Mouse (Mus musculus): Measurements from ENCODE around the gene Grb14. TPM values are rescaled to one million over a fixed set of nuclear protein-coding genes. Genes with fewer than 3 reads are reported as not detected.

The Grb14 gene
- polyA plus RNA-seq, 1 experiment = 108 TPM

DNA sequence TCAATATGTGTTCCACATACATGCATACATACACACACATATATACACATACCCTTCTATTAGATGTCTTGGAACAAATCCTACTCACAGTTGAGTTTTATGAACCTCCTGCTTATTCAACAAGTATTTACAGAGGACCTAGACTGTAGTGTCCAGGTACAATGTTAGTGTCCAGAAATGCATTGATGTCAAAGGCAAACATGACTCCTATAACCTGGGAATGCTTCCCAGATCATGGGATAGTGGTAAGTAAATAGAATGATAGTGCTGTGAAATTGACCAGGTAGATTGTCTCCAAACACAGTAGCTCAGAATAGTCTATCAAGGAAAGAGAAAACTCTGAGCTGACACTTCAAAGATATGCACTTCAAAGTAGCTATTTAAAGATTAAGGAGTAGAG is 19.7 kb downstream of the Grb14 start:
- H3K4me3 ChIP-seq (ENCODE audit: insufficient read depth, low read depth, low read length) = no peak overlapping the region

DNA sequence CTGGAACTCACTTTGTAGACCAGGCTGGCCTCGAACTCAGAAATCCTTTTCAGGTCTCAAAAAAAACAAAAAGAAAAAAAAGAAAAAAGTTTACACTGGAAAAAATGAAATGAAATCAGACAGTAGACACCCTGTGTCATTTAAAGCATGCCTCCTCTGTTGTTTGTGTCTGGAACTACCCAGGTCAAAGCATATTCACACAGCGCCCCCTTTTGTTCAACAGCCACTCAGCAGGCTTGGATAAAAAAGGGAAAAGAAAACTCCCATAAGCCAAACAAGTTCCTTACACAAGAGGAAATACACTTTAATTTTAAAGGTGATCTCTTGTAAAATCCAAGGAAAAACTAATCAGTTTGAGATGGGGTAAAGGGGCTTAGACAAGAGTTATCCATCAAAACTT is 21.4 kb downstream of the Grb14 start:
- H3K27ac ChIP-seq (replicated peaks; ENCODE audit: low read depth, low read length) = no peak overlapping the region
- no peaks in the 10 kb centered on the region for H3K4me1 ChIP-seq (ENCODE audit: control insufficient read depth, insufficient read depth, insufficient read length, low read length)
- no peak overlapping the region for H3K4me3 ChIP-seq (ENCODE audit: insufficient read depth, low read depth, low read length)

More for the DNA sequence above, 19.7 kb downstream of the Grb14 start:
- H3K27ac ChIP-seq (replicated peaks; ENCODE audit: low read depth, low read length) = no peak overlapping the region
- H3K4me1 ChIP-seq (ENCODE audit: control insufficient read depth, insufficient read depth, insufficient read length, low read length) = no peaks in the 10 kb centered on the region

DNA sequence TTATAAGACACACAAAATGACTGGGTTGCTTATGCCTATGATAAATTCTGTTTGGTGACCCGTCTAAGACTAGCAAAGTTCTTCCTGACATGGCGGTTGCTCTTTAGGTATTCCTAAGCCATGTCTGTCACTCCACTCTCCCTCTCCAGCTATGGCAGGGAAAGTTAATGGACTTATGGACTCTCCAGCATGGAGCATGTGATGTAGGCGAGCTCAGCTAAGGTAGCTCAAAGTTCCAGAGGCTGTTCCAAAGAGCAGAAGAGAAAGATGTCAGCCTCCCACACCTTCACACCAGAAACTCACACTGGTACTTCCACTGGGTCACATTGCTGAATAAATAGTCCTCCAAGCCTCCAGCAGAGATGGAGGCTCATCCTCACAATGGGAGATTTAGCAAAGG is 22.2 kb downstream of the Grb14 start:
- Histone ChIP-seq H3K4me3 (ENCODE audit: insufficient read depth, low read depth, low read length) (no peak overlapping the region), H3K4me1 (ENCODE audit: control insufficient read depth, insufficient read depth, insufficient read length, low read length) (no peaks in the 10 kb centered on the region), H3K27ac (replicated peaks; ENCODE audit: low read depth, low read length) (no peak overlapping the region)

DNA sequence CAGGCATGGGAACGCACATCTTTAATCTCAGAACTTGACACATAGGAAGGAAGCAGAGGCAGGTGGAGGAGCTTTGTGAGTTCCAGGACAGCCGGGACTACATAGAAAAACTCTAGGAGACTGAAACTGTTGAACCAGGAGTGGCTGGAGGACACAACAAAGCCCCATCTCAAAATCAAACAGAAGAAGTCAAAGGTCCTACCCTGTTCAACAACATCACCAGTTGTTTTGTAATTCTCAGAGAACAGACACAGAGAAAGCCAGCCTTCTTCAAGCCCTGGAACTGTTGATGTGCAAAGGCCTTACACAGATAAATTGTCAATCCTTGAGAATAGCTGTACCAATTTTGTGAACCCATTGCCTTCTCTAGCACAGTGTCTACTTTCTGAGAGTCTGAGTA is 29.7 kb downstream of the Grb14 start:
- Histone ChIP-seq H3K4me1 (ENCODE audit: control insufficient read depth, insufficient read depth, insufficient read length, low read length) (no peaks in the 10 kb centered on the region), H3K27ac (replicated peaks; ENCODE audit: low read depth, low read length) (no peak overlapping the region), H3K4me3 (ENCODE audit: insufficient read depth, low read depth, low read length) (no peak overlapping the region)

DNA sequence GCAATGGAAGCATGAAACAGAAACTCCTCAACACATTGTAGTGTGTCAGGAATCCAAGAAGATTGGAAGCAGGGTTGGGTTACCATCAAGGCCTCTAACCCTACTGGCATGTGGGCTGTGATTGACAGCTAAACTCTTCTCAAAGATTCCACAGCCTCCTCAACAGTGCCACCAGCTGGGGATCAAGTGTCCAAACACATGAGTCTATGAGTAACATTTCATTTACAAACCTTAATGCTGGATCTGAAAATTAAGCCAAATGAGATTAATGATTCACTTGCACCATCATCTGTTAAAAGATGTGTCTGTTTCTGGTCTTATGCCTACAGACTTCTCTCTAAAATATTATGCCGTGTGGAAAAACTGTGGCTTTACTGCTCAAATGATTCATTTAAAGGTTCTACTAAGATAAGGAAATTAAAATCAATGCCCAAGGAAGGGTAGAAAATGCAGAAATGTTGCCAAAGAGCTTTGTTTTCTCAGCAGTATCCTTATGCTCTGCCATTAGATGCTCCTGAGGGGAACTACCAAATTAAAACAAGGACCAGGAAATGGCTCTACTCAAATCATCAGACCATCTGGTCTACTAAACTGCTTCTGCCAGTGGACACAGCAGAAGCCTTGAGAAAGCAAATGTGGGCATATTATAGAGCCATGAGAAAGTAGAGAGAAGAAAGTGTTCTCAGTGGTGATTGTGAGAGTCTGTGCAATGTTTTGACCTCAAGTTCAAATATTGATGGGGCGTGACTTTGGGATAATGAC is 35.2 kb downstream of the Grb14 start:
- Histone ChIP-seq H3K4me3 (ENCODE audit: insufficient read depth, low read depth, low read length) (no peak overlapping the region), H3K27ac (replicated peaks; ENCODE audit: low read depth, low read length) (no peak overlapping the region), H3K4me1 (ENCODE audit: control insufficient read depth, insufficient read depth, insufficient read length, low read length) (no peaks in the 10 kb centered on the region; the same call in 1 of the 2 replicates)

DNA sequence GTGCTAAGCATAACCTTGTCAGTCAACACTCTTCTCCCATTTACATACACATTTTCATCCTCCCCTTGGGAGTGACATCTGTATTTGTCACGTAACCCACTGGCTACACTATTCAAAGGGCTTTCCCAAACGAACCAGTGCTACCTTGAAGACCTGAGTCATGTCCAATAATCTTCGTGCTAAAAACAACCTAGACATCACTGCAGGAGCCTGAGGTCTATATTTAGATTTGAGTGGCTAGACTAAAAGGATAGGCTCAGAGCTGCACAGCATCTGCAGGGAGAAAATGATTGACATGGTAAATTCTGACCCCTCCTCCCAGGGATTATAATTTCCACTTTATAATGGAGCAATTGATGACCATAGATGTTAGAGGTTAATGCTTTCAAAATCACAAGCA is 37.0 kb downstream of the Grb14 start:
- Histone ChIP-seq H3K27ac (replicated peaks; ENCODE audit: low read depth, low read length) (no peak overlapping the region), H3K4me3 (ENCODE audit: insufficient read depth, low read depth, low read length) (no peak overlapping the region), H3K4me1 (ENCODE audit: control insufficient read depth, insufficient read depth, insufficient read length, low read length) (no peaks in the 10 kb centered on the region; the same call in 1 of the 2 replicates)

DNA sequence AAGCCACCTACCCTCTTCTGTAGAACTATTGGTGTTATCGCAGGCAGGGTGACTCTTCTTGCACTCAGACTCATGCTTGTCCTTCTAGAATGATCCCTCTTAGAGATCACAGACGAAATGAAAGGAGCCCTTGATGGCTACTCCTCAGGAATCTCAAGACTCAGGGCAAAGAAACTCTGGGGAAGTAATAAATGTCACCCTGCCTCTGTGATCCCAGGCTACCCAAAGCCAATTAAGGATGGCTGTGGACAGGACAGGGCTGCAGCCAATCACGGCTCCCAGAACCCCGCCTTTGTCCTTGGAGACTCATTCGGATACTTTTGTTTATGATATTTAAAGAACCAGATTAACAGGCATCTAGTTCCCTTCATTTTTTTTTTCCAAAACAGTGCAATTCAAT is 49.2 kb downstream of the Grb14 start:
- no peaks in the 10 kb centered on the region; the same call in 1 of the 2 replicates for H3K4me1 ChIP-seq (ENCODE audit: control insufficient read depth, insufficient read depth, insufficient read length, low read length)
- no peak overlapping the region for H3K27ac ChIP-seq (replicated peaks; ENCODE audit: low read depth, low read length)
- H3K4me3 ChIP-seq (ENCODE audit: insufficient read depth, low read depth, low read length) = no peak overlapping the region

DNA sequence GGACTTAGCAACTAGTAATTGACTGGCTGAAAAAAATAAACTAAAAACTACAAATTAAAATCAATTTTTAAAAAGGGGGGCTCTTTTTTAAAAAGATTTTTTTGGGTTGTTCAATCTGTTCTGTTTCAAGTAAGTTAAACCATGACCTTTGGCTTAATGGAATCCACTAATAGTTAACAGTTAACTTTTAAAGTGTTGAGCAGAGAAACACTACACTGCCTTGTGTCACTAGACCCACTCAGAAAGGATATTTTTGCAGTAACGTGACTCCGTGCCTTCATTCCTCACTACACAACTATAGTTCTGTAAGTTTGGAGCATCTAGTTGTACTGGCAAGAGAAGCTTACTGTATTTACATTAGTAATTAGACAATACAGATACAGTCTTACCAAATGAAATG is 50.2 kb downstream of the Grb14 start:
- no peak overlapping the region for H3K4me3 ChIP-seq (ENCODE audit: insufficient read depth, low read depth, low read length)
- H3K27ac ChIP-seq (replicated peaks; ENCODE audit: low read depth, low read length) = no peak overlapping the region
- H3K4me1 ChIP-seq (ENCODE audit: control insufficient read depth, insufficient read depth, insufficient read length, low read length) = no peaks in the 10 kb centered on the region; the same call in 1 of the 2 replicates

DNA sequence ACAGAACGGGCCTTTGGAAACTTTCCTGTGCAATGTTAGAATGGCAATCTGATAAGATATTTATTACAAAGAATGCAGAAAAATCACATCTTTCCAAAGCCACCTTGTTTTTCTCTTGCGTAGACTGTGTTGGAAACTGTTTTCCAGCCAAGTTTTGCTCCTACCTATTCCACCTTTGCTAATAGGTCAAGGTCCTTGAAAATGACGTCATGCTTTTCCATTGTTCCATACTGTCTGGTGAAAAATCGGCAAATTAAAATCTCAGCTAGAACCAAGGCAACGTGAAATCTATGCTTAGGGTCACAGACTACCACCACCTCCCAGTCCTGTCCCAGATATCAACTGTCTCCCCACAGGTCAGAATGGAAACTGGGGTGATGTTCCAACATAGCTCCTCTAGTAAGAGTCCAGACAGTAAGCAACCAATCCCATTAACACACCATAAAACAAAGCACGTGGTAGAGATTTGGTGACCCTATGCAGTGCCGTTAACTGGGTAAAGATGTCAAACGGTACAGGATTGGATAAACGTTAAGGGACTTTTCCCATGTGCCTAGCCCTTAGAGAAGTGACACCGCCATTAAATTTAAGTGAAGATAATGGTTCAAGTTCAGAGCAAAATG is 50.9 kb downstream of the Grb14 start:
- Histone ChIP-seq H3K4me3 (ENCODE audit: insufficient read depth, low read depth, low read length) (no peak overlapping the region), H3K27ac (replicated peaks; ENCODE audit: low read depth, low read length) (no peak overlapping the region), H3K4me1 (ENCODE audit: control insufficient read depth, insufficient read depth, insufficient read length, low read length) (no peaks in the 10 kb centered on the region; the same call in 1 of the 2 replicates)

DNA sequence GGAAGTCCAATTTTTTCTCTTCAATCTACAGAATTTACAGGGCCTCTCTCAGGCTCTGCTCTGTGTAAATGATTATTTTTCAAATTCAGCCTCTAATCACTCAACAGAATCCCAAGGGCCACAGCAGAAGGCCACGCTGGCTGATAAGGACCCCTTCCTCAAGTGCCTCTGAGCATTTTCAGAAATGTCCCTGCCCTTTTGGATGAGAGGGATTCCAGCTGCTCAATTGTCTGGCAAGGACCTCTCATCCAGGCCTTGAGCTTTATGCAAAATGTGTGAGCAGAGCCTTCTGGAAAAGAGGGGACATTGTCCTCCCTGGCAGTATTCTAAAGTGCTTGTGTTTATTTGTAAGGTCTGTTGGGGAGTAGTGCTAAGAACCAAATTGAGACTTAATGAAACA is 51.7 kb downstream of the Grb14 start:
- H3K4me3 ChIP-seq (ENCODE audit: insufficient read depth, low read depth, low read length) = no peak overlapping the region
- no peak overlapping the region for H3K27ac ChIP-seq (replicated peaks; ENCODE audit: low read depth, low read length)
- H3K4me1 ChIP-seq (ENCODE audit: control insufficient read depth, insufficient read depth, insufficient read length, low read length) = no peaks in the 10 kb centered on the region; the same call in 1 of the 2 replicates

DNA sequence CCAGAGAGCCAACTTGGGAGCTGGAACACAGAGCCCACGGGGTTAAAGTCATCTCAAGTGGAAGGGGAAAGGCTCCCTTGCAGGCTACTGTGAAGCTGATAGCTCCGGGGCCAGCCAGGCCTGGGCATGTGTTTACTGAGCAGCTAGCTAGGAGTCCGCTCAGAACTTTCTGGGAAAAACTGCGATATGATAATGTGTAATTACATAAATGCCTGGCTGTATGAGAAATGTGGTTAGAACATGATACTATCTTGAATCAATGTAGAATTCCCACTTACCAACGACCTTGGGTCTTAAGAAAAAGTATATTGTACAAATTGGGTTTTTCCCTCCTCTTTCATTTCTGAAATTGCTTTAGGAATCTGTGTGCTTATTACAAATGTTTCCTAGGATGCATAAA is 53.0 kb downstream of the Grb14 start:
- H3K27ac ChIP-seq (replicated peaks; ENCODE audit: low read depth, low read length) = no peak overlapping the region
- H3K4me1 ChIP-seq (ENCODE audit: control insufficient read depth, insufficient read depth, insufficient read length, low read length) = no peaks in the 10 kb centered on the region; the same call in 1 of the 2 replicates
- no peak overlapping the region for H3K4me3 ChIP-seq (ENCODE audit: insufficient read depth, low read depth, low read length)

DNA sequence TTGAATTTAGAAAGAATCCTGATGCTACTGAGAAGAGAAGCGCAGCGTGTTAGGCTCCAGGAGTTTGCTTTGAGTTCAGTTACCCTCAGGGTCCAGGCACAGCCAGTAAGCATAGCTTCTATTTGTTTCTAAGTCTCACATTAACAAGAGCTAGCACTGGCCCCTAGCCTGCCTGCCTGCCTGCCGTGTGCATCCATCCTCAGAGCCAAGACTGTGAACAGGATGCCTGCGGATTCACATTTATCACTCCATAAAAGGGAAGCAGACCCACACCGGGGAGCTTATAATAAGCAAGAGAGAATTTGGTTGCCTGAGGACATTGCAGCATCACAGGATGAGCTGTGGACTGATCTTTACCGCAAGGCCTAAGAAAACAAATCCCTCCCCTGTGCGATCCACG is 53.8 kb downstream of the Grb14 start:
- Histone ChIP-seq H3K4me1 (ENCODE audit: control insufficient read depth, insufficient read depth, insufficient read length, low read length) (no peaks in the 10 kb centered on the region; the same call in 1 of the 2 replicates), H3K4me3 (ENCODE audit: insufficient read depth, low read depth, low read length) (no peak overlapping the region), H3K27ac (replicated peaks; ENCODE audit: low read depth, low read length) (no peak overlapping the region)

DNA sequence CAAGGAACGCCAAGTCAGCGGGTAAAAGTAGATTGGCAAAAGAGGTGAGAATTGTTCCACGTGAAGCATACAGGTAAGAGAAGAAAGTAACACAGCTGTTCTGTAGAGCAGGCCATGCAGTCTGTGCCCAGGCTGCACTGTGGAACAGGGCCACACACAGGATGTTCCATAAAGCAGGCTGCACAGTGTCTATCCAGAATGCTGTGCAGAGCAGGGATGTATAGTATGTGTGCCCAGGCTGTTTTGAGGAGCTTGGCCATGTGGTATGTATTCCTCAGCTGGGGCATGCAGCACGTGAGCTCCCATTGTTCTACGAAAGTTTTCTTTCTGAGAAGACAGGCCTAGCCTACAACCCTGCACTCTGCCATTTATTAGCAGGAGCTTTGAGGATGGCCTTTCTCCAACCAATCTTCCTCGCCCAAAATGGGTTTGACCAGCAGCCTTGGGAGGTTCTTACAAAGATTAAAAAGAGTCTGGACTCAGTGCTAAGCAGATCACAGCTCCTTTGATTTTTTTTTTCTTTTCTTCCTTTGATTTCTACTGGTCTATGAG is 57.8 kb downstream of the Grb14 start:
- no peak overlapping the region for H3K4me3 ChIP-seq (ENCODE audit: insufficient read depth, low read depth, low read length)
- H3K4me1 ChIP-seq (ENCODE audit: control insufficient read depth, insufficient read depth, insufficient read length, low read length) = no peaks in the 10 kb centered on the region
- H3K27ac ChIP-seq (replicated peaks; ENCODE audit: low read depth, low read length) = no peak overlapping the region

DNA sequence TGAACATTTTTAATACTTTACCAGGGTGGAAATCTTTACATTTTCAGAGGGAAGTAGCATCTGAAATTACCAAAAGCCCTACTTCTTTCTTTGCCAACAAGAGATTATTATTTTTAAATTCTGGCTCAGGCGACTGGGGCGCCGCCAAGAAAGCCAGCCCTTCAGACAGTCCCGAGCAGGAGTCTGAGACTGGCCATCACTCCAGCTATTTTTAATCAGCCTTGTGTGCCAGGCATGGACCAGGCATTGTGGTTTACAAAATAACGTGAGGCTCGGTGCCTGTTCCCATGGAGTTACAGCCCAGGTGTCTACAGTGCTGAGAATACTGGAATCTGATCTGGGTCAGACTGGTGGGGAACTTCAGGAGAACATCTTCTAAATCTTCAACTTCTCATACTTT is 58.5 kb downstream of the Grb14 start:
- H3K27ac ChIP-seq (replicated peaks; ENCODE audit: low read depth, low read length) = no peak overlapping the region
- no peak overlapping the region for H3K4me3 ChIP-seq (ENCODE audit: insufficient read depth, low read depth, low read length)
- H3K4me1 ChIP-seq (ENCODE audit: control insufficient read depth, insufficient read depth, insufficient read length, low read length) = no peaks in the 10 kb centered on the region

DNA sequence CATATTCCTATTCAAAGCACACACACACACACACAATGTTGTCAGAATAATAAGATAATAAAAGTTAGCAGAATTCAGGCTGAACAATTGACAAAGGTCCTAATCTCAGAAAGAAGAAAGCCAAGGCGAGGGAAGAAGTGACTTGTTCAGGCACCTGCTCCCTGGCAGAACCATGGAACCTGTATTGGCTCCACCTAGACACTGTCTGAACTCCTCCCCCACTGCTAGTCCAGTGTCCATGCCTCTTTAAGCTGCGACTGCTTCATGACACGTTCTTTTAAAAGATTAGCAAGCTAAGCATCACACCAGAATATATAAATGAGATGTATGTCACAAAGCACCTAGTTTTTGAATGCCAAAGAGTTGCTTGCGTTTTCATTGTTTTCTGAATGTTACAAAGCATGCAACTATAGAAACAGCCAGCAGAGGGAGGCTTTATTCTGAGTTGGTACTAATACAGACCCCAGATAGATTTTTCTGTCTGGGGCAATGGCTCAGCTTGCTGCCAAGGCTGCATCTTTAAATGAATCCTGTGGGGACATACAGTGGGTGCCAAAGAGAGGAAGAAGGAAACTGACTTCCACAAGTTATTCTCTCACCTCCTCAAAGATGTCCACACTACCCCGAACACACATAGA is 59.4 kb downstream of the Grb14 start:
- no peak overlapping the region for H3K27ac ChIP-seq (replicated peaks; ENCODE audit: low read depth, low read length)
- no peaks in the 10 kb centered on the region for H3K4me1 ChIP-seq (ENCODE audit: control insufficient read depth, insufficient read depth, insufficient read length, low read length)
- no peak overlapping the region for H3K4me3 ChIP-seq (ENCODE audit: insufficient read depth, low read depth, low read length)
